Mouse (Mus musculus): ENCODE results near the gene Lrig1.

GRCm38 (mm10) chr6:94625896-94626295 lies 74.1 kb downstream of the Lrig1 start:
- TF ChIP-seq POLR2A (IDR thresholded peaks at IDR 0.05; ENCODE audit: borderline replicate concordance, extremely low read depth, low read depth, low read length) (no peak), CTCF (IDR thresholded peaks at IDR 0.05; ENCODE audit: insufficient read depth, low read length) (no peak)
